Mouse (Mus musculus) stomach, embryonic 14.5 days (tissue): ENCODE measurements at regions not wholly inside any gene's neighbourhood (a gene's known extent, or its start where the extent isn't known, plus 50 kb on each side); places are given as distances from the start of the nearest gene placed in this dataset.
A peak's percentile ranks its signal among the peaks of the same experiment; 100 is the strongest.

Source experiments
- ATAC-seq: fragments of 200-750 bp; cut with Nextera tagmentation; 2 replicates; pipeline ENCODE4 v1.8.0; 2017; ENCODE audit warnings: low read depth, moderate TSS enrichment; ENCODE audit not compliant: insufficient number of reproducible peaks, insufficient read depth, low FRiP score
- H3K27ac ChIP-seq: fragments of 300-500 bp; sonication (generic); 2 replicates; pipeline ENCODE4 v1.5.1; 2014; ENCODE audit warnings: mild to moderate bottlenecking, low read length, moderate library complexity, mixed read lengths
- H3K27me3 ChIP-seq: fragments of 300-500 bp; sonication (generic); 2 replicates; pipeline ENCODE4 v1.6.1; 2014; ENCODE audit warnings: low read length, control low read depth, mixed read lengths; ENCODE audit not compliant: control insufficient read depth, insufficient read depth
- H3K36me3 ChIP-seq: fragments of 300-500 bp; sonication (generic); 2 replicates; pipeline ENCODE4 v1.6.1; 2014; ENCODE audit warnings: mild to moderate bottlenecking, control low read depth, low read length, moderate library complexity, mixed read lengths; ENCODE audit not compliant: control insufficient read depth, insufficient read depth
- H3K4me1 ChIP-seq: fragments of 300-500 bp; sonication (generic); 2 replicates; pipeline ENCODE4 v1.6.1; 2014; ENCODE audit warnings: low read length, control low read depth, mixed read lengths; ENCODE audit not compliant: control insufficient read depth, insufficient read depth
- H3K4me2 ChIP-seq: fragments of 300-500 bp; sonication (generic); replicated peaks from 2 replicates; pipeline ENCODE4 v1.6.1; 2014; ENCODE audit warnings: low read depth, low read length, control low read depth
- H3K4me3 ChIP-seq: fragments of 300-500 bp; sonication (generic); 2 replicates; pipeline ENCODE4 v1.5.1; 2014; ENCODE audit warnings: low read depth, low read length, control low read depth
- H3K9ac ChIP-seq: fragments of 300-500 bp; sonication (generic); replicated peaks from 2 replicates; pipeline ENCODE4 v1.6.1; 2014; ENCODE audit warnings: low read depth, mild to moderate bottlenecking, control low read depth, low read length, moderate library complexity, mixed read lengths
- H3K9me3 ChIP-seq: fragments of 300-500 bp; sonication (generic); 2 replicates; pipeline ENCODE4 v1.6.1; 2016; ENCODE audit warnings: low read depth, low read length, control low read depth; ENCODE audit not compliant: control insufficient read depth
- WGBS: fragments of 180-500 bp; shearing (Covaris S2); extraction: QIAGEN DNeasy Blood & Tissue Kit; methylation state at CpG from one replicate; pipeline ENCODE4 v1.1.7; 2014; 5-methylcytosine and 5-hydroxymethylcytosine counted together

DNA sequence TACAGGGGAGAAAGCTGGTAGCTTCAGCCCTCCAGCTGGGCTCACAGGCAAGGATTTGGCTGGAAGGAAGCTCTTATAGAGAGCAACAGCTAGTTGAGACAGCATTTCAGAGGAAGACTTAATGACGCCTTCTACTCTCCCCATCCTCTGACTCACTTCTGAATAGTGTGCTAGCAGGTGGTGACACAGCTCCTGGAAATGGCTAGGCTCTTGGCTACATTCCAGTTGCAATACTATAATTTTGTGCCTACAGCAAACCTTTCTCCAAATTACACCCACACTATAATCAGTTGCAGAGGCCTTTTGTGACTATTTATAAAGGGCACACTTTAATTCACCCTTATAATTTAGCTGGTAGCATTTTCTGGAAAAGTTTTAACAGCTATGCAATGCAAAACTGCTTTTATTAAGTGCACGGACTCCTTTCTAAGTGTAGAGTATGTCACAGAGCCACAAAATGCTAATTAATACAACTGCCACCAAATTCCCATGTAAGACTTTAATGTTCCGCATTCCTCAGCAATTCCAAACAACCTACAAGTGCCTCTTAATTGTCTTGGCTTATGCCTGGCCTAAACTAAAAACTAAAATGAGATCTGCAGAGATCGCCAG lies 175.2 kb downstream of the Gnat3 start:
- ATAC-seq, result no peak
- 68% methylated on average over 4 of the region's 4 CpGs for WGBS
- H3K27me3 ChIP-seq, result no peaks in the 10 kb centered on the region
- H3K36me3 ChIP-seq, result no peaks in the 10 kb centered on the region
- H3K9me3 ChIP-seq, result no peaks in the 10 kb centered on the region; the same call in 1 of the 2 replicates
- H3K4me3 ChIP-seq, result no peak overlapping the region
- no peak overlapping the region for H3K9ac ChIP-seq
- no peaks in the 10 kb centered on the region for H3K4me1 ChIP-seq
- H3K4me2 ChIP-seq, result no peak overlapping the region
- no peak overlapping the region for H3K27ac ChIP-seq

DNA sequence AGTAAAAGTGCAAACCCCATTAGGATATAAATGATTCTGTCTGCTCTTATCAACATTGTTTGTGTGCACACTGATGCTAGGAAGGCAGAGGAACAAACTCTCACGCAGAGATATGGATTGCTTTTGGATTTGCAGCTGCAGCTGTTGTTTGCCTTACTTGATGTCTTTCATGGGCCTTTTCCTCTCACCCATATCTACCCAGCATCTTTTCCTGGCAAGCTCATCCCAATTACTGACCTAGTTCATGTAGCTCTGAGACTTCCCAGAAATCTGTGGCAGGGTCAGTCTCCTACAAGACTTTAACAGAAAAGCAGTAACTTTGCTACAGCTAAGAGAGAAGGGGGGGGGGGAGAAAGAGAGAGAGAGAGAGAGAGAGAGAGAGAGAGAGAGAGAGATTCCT lies 189.9 kb downstream of the Gnat3 start:
- H3K36me3 ChIP-seq, result no peaks in the 10 kb centered on the region
- 5% methylated on average over 1 of the region's 1 CpGs for WGBS
- no peaks in the 10 kb centered on the region for H3K4me1 ChIP-seq
- H3K4me2 ChIP-seq, result no peak overlapping the region
- no peak for ATAC-seq
- no peak overlapping the region for H3K9ac ChIP-seq
- H3K4me3 ChIP-seq, result no peak overlapping the region
- H3K9me3 ChIP-seq, result no peaks in the 10 kb centered on the region
- no peaks in the 10 kb centered on the region for H3K27me3 ChIP-seq
- H3K27ac ChIP-seq, result no peak overlapping the region

DNA sequence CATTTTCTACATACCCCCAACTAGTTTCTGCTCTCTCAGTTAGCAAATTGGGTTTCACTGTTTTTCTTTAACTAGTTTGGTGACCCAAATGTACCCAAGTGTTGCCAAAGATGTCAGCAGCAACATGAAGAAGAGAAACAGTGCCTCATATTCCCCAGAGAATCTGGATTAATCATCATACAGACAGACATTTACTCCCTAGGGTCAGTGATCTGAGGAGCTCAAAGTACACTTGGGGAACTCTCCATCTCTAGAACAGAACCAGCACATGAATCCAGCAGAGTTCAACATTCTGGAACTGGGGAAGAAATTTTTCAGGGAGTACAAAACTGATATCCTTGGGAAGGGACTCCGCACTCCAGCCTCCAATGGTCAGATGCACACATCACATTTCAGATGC lies 191.4 kb downstream of the Gnat3 start:
- no peak overlapping the region for H3K9ac ChIP-seq
- no peaks in the 10 kb centered on the region for H3K4me1 ChIP-seq
- ATAC-seq, result no peak
- H3K9me3 ChIP-seq, result no peaks in the 10 kb centered on the region
- no peaks in the 10 kb centered on the region for H3K27me3 ChIP-seq
- no peak overlapping the region for H3K27ac ChIP-seq
- no peak overlapping the region for H3K4me2 ChIP-seq
- WGBS, result 100% methylated on average over 1 of the region's 1 CpGs
- no peak overlapping the region for H3K4me3 ChIP-seq
- no peaks in the 10 kb centered on the region for H3K36me3 ChIP-seq

DNA sequence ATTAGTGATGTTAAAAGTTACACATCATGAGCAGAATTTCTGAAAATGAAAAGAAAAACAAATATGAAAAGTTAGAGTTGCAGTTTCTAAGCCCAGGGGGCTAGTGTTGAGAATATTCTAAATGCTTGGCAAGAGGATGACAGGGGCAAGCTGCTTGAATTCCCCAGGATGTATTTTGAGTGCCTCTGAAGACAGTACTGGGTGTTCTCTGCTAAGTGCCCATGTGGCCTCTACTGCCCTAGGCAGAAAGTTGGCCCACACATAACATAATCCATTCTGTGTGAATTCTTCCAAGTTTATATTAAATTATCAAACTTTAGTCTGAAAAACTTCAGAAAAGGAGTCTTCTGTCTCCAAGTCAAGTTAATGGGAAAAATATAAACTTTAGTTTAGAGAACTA lies 196.6 kb downstream of the Gnai1 start:
- H3K36me3 ChIP-seq, result no peaks in the 10 kb centered on the region
- no peaks in the 10 kb centered on the region for H3K27me3 ChIP-seq
- no peaks in the 10 kb centered on the region for H3K4me1 ChIP-seq
- no peak overlapping the region for H3K27ac ChIP-seq
- ATAC-seq, result no peak
- no peak overlapping the region for H3K9ac ChIP-seq
- H3K4me3 ChIP-seq, result no peak overlapping the region
- no peaks in the 10 kb centered on the region; the same call in 1 of the 2 replicates for H3K9me3 ChIP-seq
- no peak overlapping the region for H3K4me2 ChIP-seq

DNA sequence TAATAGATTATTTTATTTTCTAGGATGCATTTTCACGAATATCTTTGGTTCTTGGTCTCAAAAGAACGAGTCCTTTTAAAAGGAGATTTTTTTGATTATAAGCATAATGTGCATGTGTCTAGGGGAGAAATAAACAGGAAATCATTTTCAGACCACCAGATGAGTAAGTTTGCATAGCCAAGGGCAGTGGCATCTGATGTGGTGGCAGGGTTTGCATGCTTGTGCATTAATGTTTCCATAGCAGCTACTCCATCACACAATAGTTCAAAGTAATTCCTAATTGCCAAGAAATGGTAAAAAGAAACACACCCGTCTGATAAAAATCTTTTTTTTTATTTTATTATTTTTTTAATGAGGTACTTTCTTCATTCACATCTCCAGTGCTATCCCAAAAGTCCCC lies 182.3 kb downstream of the Gnai1 start:
- H3K4me1 ChIP-seq, result no peaks in the 10 kb centered on the region
- H3K4me3 ChIP-seq, result no peak overlapping the region
- 83% methylated on average over 3 of the region's 3 CpGs for WGBS
- ATAC-seq, result no peak
- H3K36me3 ChIP-seq, result no peaks in the 10 kb centered on the region
- H3K27ac ChIP-seq, result no peak overlapping the region
- H3K9me3 ChIP-seq, result no peaks in the 10 kb centered on the region
- H3K27me3 ChIP-seq, result no peaks in the 10 kb centered on the region
- no peak overlapping the region for H3K9ac ChIP-seq
- no peak overlapping the region for H3K4me2 ChIP-seq

DNA sequence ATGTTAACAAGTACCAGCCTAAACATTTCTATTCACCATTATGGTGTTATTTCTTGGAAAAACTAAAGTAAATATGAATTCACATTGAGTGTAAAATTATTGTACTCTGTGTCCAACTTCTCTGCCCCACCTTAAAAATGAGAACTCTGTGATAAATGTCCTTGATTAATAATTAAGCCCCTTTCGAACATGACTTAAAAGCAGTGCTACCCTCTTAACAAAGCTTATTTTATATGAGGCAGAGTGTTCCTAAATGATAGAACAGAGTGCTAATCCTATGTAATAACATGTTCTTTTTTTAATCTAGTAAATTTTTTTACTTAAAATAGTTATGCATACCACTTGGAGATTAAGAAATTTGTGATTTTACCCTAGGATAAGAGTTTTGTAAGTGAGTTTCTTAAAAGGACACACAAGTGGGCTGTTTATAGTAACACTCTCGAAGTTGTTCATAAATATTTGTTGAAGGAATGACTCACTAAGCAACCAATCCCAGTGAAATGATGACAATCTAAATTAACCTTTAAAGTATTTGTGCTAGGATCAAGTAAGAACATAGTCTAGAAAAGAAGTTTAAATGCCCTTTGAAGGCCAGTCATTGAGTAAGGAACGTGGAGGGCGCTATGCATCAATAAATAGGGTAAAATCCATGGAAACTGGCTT lies 148.6 kb downstream of the Gnai1 start:
- Histone ChIP-seq H3K27me3 (no peaks in the 10 kb centered on the region), H3K9me3 (no peaks in the 10 kb centered on the region), H3K36me3 (no peaks in the 10 kb centered on the region), H3K4me3 (no peak overlapping the region), H3K9ac (no peak overlapping the region), H3K27ac (0 out of 2 replicates have a peak overlapping the region, but pooled peaks have one; percentile 39), H3K4me2 (no peak overlapping the region), H3K4me1 (no peaks in the 10 kb centered on the region)
- 53% methylated on average over 4 of the region's 4 CpGs for WGBS
- ATAC-seq, result peak; percentile 49; the same call in 1 of the 2 replicates
